Mouse (Mus musculus) cerebellum, adult 9-10 months (tissue): ENCODE results near the gene Hmcn2.

Experiments
- DNase-seq: peaks from one replicate; pipeline ENCODE4 v3.0.0; 2022

The Hmcn2 gene

DNA sequence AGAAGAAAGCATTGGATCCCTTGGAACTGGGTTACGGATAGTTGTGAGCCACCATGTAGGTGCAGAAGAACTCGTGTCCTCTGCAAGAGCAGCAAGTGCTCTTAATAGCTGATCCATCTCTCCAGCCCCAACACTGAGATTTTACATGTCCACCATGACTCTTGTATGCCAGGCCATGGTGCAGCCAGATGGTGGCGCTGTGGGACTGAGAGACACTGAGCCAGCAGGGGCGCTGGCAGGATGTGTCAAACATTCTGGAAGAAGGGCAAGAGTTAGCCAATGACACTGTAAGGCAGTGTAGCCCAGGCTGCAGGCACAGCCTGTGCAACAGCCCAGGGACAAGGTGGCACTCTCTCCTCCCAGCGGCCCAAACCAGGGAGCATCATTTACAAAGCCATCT lies 170.0 kb downstream of the Hmcn2 start:
- peak; percentile 86 for DNase-seq

GRCm38 (mm10) chr2:31489166-31489565 lies 175.0 kb downstream of the Hmcn2 start:
- DNase-seq = peak; percentile 64

- DNase-seq = no peak
Observed at GRCm38 (mm10) chr2:31490556-31490955, 176.3 kb downstream of the Hmcn2 start.

DNA sequence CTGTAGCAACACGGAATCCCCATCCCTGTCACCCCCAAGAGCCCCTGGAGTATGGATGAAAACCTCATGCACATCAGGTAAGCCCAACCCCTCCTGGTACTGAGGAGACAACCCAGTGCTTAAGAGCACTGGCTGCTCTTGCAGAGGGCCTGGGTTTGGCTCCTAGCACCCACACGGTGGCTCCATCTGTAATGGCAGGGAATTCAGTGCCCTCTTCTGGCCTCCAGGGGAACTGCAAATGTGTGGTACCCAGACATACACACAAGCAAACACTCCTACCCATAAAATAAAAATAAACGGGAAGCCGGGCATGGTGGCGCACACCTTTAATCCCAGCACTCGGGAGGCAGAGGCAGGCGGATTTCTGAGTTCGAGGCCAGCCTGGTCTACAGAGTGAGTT lies 178.1 kb downstream of the Hmcn2 start:
- DNase-seq = no peak

GRCm38 (mm10) chr2:31493243-31493642 lies 179.0 kb downstream of the Hmcn2 start:
- no peak for DNase-seq

GRCm38 (mm10) chr2:31494315-31494714 lies 180.1 kb downstream of the Hmcn2 start:
- DNase-seq = no peak

GRCm38 (mm10) chr2:31495046-31495476 lies 180.8 kb downstream of the Hmcn2 start:
- DNase-seq = no peak

DNA sequence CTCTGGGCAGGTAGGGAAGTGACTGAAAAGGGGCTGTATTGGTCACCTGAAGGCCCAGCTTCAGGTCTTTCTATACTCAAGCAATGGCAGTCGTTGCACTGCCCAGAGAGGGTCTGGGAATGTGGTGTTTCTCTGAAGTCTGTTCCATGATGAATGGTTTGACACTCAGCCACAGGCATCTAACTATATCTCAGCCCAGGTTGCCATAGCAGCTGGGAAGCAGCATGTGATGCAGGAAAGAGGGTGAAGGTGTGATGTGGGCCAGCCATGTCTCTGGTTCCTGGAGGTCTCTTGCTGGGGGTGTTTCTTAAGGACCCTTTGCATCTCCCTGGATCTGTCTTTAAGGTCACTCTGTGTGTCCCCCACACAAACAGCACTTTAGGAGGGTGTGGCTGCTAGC lies 181.9 kb downstream of the Hmcn2 start:
- DNase-seq = no peak

DNA sequence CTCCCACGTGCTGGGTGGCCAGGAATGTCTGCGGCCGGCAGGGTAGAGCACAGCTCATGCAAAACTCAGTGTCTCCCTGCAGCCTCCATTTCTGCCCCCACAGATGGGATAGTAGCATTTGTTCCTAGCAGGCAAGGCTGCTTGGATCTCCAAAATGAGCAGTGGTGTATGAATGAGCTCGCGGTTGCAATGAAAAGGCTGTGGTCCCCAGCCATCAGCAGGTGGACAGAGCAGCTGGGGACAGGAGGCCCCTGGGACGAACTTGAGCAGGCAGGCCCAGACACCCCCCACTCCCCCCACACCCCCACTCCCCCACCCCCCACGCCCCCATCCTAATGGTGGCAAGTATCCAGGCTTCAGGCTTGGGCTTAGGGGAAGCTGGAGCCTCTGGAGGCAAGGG lies 182.9 kb downstream of the Hmcn2 start:
- no peak for DNase-seq

DNA sequence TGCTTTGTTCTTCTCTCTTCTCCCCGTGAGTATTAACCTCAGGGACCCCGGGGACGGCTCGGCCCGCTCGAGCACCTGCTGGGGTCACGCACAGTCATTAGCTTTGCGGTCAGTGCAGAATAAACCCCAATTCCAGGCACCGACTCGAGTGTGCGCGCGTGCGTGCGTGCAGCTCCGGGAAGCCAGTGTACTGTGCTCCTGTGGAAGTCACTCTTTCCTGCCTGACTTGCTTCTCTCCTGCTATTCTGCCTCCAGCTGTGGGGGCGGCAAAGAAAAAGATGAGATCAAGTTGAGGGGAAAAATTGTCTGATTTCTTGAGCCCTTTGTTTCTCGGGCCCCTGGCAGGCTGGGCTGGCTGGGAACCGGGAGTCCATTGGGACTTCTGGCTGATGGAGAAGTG lies 183.4 kb downstream of the Hmcn2 start:
- DNase-seq = no peak

DNA sequence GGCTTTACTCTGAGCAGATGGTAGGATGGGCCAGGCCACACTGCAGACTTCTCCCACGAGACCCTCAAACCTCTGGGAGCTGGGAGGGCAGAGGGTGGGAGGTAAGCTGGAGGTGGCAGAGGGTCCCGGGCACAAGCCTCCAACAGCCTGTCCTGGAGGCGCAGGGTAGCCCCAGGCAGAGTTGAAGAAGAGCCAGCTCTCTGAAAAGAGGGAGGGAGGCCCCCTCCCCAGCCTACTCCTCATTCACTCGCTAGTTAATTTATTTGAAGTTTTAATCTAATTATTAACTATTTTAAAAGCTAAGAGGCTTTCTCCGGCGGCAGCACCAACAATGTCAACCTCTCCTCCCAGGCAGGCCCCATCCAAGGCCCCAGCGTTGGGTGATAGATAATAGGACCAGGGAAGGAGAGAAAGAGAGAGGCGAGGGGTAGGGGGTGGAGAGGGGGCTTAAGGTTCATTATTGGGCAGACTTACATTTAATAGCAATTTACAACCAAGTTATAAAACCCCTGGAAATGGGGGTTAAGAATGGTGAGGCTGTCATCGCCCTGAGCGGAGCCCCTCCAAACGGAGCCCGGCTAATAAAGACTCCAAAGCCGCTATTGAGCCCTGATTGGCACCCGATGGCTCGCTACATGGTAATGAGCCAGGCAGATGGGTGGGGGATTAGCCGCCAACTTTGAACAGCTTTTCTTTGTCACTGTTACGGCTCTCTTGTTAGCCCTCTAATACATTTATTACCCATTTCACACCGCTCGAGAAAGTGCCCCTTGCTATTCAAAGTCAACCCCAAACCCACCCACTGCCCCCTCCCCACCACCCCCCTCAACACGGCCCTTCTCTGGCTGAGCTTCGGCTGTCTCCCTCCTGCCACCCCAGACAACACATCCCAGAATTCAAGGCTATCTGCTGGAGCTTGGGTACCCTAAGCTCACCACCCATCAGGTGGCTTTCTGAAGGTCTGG lies 185.4 kb downstream of the Hmcn2 start:
- DNase-seq = no peak

DNA sequence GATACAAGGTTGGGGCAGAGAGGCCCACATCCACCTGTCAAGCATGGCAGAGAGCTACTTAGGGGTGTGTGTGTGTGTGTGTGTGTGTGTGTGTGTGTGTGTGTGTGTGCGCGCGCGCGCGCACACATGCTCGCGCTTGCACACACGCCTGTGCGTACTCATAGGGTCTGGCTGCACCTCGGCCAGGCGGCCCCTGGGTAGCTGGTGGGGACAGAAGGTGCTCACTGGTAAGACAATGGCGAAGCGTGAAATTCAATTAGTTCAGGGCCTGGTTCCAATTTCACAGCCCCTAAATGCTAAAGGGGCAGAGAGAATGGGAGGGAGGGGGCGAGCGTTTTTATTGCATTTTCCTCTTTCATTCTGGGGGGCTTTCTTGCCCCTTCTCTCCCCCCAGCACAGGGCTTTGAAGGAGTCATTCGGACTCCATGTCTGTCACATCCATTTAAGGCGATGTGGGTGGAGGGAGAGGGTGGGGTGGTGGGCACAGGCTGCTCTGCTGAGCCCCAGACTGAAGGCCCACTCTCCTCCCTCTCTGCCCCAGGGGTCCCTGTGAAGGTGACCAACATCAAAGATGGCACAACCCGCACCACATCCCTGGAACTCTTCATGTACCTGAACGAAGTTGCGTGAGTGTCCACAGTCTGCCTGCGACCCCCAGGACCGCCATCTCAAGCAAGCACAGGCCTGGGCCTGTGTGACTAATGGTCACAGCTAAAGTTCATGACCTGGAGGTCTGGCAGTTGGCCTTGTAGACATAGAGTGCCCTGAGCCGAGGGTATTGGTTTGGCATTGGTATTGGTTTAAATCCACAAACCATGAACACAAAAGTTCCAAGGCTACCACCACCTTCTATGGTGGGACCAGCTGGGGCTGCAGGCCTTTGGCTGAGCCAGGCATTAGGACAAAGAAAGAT lies 186.3 kb downstream of the Hmcn2 start:
- DNase-seq = no peak

DNA sequence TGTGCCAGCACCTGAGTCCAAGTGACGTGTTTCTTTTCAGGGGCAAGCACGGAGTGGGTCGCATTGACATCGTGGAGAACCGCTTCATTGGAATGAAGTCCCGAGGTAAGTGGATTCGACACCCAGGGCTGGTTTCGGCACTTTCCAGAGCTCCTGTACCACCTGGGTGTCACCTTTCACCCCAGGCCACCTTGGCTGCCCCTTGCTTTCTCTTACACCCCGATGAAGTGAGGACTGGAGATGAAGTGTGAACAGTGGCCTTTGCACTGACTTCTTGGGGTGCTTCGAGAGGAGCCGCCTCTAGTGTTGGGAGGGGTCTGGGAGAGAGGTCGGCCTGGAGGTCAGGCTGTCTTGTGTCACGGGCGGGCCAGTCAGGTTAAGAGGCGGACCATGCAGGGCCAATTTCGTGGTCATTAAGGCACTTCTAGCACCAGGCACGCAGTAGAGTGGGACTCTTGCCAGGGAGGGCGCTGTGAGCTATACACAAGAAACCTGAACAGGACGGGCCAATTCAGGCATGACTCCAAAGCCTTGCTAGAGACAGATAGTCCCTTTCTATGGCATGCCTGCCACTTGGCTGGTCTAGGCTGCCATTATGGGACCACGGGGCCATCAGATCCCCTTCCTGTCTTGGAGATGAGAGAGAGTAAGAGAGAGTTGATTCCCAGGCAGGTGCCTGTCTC lies 187.4 kb downstream of the Hmcn2 start:
- peak; percentile 53 for DNase-seq

GRCm38 (mm10) chr2:31502616-31503522 lies 188.7 kb downstream of the Hmcn2 start:
- no peak for DNase-seq

- no peak for DNase-seq
Observed at GRCm38 (mm10) chr2:31505472-31505871, 191.3 kb downstream of the Hmcn2 start.

GRCm38 (mm10) chr2:31508851-31509250 lies 194.6 kb downstream of the Hmcn2 start:
- DNase-seq = no peak
